Mouse (Mus musculus): ENCODE data around the gene Bcl11a.
"Not testable (repeated sequence)": the region's sequence is repeated elsewhere in the genome, so short reads cannot be mapped to it uniquely, and the experiment has no call there.

Bcl11a gene

DNA sequence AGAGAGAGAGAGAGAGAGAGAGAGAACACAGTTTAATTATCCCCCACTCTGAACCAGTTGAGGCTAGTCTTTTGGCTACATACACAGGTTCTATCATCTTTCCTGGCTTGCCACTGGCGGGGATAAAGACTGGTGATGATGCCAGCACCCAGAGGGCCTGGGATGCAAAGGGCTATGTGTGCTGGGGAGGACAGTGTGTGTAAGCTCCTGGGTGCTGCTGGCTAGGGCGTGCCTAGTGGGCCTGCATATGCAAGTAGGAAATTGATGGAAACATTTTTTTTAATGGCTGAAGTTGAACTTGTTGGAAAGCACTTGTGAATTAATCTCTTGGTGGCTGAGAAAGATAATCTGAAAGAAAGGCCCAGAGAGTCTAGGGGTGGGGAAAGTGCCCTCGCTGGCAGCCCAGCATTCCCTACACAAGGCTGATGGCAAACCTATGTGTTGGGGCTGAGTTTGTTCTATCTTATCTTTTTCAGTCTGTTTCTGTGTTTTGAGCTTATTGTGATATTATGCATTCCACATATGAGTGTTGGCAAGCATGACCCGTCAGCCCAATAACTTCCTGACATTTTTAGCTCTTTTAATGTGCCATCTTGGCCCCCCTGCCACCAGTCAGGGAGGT, 22.7 kb downstream of the Bcl11a start:
- DNase-seq (ENCODE audit: low spot score): no peak

DNA sequence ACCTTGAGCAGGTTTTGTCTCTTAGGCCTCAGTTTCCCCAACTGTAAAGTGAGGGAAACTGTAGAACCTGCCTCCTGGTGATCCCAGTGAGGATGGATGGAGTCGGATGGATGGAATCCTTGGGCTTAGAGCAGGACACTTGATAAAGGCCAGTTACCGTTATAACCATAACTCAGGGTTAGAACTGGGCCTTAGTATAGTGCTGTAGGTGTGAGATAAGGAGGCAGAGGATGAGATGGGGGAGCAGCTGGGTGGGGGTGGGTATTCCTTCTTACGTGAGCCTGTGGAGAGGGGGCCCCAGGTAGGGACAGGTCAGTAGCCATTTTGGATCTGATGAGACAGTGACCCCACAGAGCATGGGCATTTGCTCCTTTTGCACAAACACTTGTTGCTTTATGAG, 23.8 kb downstream of the Bcl11a start:
- no peak for DNase-seq (ENCODE audit: low spot score)

DNA sequence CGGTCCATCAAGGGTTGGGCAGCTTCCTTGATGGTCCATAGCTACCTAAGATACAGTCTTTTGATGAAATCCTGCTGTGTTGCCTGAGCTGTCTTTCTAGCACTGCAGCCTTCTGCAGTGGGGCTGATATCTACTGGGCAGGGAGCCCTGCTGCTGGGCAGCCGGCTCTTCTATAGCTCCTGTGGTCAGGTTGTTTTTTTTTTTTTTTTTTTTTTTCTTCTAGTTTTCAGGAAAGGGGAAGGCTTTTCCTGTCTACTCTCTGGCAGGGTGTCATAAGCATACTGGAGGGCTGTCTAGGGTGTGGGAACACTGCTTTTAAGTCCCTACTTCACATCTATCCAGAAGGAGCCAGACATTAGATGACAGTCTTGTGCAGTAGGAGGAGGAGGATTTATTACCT, 24.5 kb downstream of the Bcl11a start:
- DNase-seq (ENCODE audit: low spot score): no peak

DNA sequence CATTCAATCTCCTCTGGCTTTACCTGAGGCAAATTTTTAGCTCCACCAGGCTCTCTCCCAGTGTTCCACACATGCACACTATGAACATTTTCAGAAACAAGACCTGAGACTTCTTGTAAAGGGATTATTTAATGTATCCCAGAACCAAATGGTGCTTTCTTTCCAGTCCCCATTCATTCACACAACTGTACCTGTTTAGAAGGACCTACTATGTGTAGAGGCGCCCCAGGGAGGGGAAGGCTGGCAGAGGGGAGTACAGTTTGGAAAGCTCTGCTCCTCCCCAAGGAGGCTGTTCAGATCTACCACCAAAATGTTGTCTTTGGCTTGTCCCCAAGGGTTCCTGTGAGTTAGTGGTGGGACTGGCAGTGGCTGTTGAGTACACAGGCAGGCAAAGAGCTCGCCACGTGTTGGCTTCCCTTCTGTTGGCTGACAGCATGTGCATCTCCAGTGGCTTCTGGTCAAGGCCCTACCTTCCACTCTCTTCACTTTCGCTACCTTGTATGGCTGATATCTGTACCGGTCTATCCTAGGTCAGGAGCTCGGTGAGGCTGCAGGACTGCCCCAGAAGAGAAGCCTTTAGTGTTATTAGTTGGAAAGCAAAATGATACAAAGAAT, 25.4 kb downstream of the Bcl11a start:
- DNase-seq (ENCODE audit: low spot score): no peak

DNA sequence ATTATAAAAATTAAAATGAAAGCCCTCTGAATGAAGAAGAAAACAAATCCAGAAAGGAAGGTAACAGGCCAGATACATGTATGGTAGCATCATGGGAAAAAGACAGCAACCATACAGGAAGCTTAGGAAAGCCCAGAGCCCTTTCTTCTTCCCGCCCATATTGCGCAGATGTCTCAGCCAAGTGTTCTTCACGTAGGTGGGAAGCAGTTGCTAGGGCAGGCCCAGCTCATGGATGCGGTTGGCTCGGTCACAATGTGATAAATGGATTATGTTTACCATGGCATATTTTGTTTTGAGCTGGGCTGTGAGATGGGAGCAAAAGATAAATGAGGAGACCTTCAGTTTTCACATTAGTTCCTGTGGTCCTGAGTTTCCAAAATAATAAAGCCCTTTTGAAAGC, 29.6 kb downstream of the Bcl11a start:
- DNase-seq (ENCODE audit: low spot score): no peak

DNA sequence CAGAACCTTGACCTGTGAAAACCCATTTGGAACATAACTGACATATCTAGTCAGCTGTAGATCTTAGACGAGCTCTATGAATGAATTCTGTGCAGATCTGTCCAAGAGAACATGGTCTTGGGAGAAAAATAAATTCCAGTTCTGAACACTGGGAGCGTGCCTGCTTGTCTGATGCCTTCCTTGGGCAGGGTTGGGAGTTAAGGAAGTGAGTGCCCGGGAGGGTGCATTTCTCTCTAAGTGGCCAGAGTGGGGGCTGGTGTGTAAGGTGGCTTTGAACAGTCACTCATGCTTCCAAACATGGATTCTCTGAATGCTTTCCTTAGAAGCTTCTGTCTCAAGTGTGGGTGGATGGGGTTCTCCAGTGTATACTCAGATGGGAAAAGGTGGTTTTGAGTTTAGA, 31.1 kb downstream of the Bcl11a start:
- DNase-seq (ENCODE audit: low spot score): no peak

DNA sequence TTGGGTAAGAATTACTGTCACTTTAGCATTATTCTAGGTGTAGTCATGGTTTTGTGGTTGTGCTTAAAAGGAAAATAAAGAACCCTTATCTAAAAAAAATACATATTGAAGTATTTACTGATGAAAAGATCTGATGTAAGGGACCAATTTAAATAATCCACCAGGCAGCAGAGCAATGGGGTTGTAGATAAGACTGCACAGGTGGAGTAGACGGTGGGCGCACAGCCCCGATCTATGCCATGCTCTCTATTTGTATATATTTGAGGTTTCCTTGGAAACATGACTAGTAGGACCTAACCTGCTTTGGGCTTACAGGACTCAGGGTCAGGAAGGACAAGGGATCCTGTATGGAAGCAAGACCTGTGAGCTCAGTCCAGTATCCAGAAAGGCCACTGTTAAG, 31.5 kb downstream of the Bcl11a start:
- DNase-seq (ENCODE audit: low spot score): no peak

DNA sequence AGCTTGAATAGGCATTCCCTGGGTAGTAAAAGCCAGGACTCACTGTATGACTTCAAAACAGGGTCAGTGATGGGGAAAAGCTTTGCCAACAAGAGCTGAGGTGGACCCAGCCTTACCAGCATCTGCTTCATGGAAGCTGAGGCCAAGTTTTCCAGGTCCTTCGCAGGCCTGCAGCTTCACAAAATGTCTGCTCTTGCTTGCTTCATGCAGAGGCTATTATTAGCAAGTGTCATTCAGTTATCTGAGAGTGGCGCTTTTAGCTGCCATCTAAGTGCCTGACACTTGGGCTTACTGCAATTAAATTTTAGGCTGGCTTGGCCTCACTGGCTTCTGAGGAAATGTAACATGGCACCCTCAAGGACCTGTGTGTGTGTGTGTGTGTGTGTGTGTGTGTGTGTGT, 32.3 kb downstream of the Bcl11a start:
- DNase-seq (ENCODE audit: low spot score): no peak

DNA sequence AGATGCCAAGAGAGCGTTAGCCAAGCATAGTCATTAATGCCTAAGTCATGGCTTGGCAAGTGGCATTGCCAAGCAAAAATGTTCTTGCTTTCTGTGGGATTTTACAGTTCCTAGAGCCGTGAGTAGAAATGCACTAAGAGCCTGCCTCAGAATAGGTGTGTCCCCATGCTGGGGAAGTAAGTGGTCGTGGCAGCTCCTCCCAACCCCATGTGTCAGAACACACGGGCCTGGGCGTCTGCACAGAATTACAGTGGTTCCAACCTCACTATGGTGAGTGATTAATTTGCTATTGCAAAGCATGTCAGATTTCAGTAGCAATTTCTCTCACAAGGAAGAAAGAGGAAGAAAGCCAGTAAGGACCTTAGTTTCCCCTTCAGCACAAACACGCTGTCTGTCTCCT, 33.9 kb downstream of the Bcl11a start:
- DNase-seq (ENCODE audit: low spot score): no peak

DNA sequence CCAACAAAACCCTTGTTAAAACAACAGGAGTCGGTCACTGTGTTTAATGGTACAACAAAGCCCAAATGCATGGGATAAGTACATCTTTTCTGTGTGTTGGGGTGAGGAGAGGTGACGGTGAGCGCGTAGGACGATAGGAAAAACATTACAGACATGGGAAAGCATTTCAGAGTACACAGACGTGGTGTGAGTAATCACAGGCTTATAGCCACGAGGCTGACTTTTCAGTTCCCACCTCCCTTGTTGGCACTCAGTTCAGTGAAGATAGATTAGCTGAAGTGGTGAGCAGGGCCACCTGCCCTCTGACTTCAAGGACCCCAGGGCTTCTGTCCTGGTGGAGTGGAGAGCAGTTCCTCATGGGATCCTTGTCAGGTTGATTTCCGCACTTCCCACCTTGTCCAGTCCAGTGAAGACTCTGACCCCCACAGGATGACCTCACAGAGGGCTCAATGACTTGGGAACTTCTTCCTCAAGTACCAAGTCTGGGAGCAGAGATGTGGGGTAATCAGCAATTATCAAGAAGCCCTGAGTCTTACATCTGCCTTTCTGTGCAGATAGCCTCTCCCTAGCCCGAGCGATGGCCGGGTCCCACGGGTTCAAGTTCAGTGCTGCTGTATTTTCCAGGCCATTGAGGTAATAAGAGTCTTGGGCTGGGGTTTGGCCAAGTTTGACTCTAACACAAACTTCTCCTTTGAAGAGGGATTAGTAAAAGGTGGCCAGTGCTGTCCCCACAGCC, 37.3 kb downstream of the Bcl11a start:
- DNase-seq (ENCODE audit: low spot score): no peak

DNA sequence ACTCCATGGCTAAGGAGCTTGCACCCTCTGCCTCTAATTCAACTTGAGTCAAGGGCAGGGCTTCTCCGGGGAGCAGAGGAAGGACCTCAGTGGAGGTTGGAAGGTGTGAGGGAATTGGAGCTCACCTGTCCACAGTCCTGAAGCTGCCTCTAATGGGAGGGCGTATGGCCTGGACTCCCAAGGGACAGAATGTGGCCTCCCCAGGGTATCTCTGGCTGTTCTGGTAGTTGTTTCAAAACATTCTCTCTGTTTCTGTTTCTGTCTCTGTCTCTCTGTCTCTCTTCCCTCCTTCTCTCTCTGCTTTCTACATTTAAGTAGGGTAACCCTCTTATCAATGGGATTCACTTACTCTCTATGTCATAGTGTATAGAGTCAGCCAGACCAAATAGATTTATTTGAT, 38.2 kb downstream of the Bcl11a start:
- DNase-seq (ENCODE audit: low spot score): no peak

DNA sequence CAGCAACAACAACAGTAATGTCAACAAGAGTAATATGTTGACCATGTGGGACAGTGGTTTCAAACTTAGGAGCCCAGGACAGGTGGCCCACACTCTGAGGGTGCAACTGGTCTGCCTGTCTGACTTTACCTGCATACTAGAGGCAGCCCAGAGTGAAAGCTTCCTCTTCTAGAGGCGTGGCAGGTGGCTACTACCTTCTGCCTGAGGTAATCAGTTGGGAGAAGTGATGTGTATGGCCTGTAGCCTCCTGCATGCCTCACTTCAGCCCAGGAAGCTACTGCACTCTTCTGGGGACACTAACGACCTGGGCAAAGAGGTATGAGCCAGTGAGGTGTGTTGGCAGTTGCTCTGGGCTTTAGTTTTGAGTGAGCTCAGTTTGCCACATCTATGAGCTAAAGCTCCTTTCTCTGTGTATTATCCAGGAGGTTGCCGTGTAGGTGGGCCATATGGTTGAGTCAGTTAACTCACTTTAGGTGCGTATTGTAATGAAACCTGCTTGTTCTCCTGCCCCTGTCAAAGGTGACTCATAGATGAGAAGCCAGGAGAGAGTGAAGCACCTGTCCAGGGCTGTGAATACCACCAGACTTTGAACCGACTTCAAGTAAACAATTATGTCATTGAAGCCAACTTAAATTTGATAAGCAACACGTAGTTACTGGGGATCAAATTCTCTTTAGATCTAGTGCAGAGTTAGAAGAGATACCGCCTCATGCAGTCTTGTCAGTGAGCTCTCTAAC, 38.9 kb downstream of the Bcl11a start:
- no peak for DNase-seq (ENCODE audit: low spot score)

DNA sequence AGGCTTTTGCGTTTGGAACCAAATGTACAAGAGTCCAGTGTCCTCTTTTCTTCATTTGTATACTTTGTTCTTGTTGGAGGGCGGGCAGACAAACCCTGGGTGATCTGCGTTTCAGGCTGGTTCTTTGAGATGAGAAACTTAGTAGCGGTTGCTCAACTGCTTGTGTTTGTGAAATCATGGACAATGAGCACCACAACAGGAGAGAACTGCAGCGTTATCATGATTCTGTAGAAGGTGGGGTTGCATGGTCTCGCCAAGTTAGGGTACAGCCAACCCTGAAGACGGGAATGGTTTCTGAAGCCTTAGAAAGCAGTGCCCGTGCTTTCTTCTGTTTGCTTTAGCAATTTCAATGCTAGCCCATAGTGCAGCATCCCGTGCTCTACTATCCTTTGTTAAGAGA, 43.3 kb downstream of the Bcl11a start:
- no peak for DNase-seq (ENCODE audit: low spot score)

DNA sequence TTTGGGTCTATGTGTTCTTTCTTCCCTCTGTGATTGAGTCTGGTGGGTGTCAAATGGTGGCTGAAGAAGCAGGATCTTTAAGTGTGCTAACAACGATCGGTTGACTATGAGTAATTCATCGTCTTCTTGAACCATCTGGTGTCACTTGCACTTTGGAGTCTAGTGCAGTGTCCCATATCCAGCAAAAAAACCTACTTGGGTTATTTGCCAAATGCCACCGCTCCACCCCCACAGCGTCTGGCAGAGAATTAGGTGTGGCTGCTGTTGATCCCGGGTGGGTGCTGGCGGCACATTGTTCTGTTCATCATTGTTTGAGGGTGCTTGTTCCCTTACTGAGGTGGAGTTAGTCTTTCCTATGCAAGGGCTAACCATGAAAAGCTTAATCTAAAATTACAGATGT, 45.0 kb downstream of the Bcl11a start:
- DNase-seq (ENCODE audit: low spot score): no peak

DNA sequence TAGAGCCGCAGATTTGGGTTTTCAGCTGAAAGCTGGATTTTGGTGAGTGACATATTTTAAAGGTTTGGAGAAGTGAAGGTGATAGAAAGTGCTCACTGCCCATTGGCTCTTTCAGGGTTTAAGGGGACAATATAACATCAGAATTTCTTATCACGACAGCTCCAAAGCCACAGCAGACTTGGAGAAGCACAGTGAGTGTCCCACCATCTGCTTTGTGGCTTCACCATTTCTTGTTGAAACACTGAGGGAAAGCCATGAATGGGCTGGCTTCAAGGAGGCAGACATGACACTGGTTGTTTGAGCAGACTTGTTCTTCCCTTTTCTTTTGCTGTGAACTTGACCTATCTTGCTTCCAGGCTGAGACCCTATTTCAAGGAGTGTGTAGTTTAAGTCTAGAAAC, 46.1 kb downstream of the Bcl11a start:
- no peak for DNase-seq (ENCODE audit: low spot score)

DNA sequence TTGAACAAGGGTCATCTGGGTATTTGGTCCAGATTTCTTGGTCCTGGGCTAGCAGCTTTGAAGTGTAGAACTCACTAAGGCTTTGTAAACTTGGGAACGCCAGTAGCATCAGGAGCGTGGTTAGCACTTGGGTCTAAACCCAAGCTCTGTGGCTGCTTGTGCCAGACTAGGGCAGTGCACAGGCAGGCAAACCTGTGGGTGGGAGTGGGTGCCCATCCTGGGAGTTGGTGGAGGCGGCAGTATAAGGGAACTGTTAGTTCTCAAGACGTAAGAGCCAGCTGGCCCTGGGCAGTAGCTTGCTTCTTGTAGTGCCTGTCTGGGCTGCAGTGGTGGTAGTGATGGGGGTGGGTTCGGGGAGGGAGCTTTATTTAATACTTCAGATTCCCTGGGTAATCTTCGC, 47.2 kb downstream of the Bcl11a start:
- no peak for DNase-seq (ENCODE audit: low spot score)

DNA sequence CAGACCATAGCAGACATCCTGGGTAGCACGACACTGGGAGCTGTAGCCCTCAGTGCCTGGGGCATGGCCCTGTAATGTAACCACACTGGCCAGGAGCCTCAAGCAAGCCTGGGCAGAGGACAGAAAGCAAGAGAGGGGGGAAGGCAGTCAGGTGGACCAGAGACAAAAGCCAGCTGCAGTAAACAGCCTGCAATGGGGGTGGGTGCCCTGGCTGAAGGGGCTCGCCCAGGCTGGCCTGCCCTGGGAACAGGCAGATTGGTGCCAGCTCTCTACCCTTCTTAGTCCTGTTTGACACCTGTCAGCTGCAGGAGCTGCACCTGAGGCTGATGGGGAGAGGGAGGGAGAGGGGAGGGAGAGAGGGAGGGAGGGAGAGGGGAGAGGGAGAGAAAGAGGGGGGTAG, 50.1 kb downstream of the Bcl11a start:
- DNase-seq (ENCODE audit: low spot score): no peak

DNA sequence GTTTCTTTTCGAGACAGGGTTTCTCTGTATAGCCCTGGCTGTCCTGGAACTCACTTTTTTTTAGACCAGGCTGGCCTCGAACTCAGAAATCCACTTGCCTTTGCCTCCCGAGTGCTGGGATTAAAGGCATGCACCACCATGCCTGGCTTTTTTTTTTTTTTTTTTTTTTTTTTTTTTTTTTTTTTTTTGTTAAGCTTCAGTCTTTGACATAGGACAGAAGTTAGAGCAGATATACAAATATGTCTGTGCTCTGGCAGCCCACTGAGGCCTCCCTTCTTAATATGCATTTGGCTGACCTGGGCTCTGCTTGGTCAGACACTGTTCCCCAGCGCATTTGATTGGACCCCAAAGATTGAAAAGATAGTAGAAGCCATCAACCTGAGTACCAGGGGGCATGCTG, 51.0 kb downstream of the Bcl11a start:
- DNase-seq (ENCODE audit: low spot score): not testable (repeated sequence)

DNA sequence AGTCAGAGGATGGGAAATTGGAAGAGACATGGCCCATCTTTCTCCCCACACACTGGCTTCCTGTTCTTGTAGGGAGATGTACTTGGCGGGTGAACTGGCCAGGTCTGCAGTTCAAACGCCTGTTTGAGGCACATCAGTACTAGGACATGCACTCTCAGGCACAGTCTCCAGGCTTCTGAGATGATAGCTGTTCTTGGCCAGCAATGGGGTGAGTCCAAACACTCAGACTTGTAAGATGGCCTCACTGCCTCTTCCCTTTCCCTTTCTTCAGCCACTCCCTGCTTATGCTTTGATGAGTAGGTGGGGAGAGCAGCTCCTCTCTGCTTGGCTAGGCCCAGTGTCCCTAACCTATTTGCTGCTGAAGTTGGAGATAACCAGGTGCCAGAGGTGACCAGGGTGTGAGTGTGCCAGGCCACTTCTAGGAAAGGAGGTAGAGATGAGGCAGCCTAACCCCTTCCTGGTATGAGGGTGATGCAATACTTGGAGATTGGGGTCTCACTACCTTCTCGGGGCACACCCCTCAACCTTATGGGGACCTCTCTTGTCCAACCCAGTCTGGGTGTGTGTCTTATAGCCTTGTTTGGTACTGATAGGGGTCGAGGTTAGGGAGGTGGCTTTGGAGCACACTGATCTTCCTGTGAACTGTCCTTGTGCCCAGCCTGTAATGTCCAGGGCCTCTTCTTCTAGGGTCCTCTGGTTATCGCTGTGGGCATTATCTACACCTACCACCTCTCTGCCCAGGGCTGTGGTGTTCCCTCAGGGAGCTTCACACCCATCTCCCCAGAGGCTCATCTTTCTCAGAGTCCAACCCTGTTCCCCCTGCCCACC, 51.7 kb downstream of the Bcl11a start:
- no peak for DNase-seq (ENCODE audit: low spot score)

DNA sequence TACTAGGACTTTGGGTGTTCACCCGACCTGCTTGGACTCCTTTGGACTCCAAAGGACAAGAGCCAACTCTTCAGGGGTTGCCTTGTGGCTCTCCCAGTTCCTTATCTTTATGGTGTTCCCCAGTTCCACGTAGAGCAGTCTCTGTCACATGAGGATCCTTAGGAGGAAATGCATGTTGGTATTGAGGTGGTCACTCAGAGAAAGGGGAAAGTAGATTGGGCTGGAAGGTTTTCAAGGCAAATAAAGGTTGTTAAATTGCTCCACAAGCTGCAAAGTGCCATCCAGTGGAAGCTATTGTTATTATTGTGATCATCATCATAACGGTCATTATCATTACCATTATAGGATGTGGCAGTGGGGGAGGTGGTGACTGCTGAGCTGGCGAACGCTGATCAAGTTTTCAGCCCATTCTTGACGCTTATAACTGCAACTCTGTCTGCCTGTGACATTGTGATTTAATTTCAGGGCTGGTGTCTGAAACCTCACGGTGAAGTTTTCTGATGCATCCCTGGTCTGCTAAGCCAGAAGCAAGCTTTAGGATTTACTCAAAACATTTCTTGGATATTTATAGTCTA, 52.4 kb downstream of the Bcl11a start:
- no peak for DNase-seq (ENCODE audit: low spot score)

DNA sequence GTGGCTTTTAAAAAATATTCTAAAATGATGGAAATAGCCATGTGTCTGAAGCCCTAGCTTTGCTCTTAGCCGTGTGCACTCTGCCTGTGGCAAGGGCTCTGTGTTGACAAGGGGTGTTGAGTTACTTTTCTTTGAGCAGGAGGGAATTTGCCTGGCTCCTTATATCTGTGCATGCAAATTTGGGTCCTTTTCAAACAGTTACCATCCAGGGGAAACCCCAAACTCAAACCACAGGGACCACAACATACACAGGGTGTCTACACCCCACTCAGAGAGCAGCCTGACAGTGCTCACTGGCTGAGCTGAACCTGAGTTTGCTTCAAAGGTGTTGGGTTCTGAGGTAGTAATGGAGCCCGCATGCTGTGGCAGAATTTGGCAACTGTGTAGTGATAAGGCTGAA, 54.0 kb downstream of the Bcl11a start:
- no peak for DNase-seq (ENCODE audit: low spot score)

DNA sequence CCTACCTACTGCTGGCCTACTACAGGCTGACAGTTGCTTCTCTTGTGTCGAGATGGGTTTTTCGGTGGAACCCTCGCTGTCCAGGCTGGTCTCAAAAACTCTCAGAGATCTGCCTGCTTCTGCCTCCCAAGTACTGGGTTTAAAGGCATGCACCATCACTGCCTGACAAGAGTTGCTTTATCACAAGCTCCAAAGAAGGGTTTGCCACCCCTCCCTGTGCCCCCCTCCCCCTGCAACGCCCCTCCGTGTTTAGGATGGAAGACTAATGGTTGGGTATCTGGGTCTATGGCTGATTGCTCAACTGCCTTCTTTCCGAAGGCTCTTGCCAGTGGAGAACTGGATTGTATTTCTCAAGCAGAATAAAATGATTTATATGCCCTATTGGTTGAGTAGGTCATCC, 54.5 kb downstream of the Bcl11a start:
- no peak for DNase-seq (ENCODE audit: low spot score)
